Mouse (Mus musculus): ENCODE data around the gene Tctn1. TPM values are rescaled to one million over a fixed set of nuclear protein-coding genes. Genes with fewer than 3 reads are reported as not detected.
A peak's percentile ranks its signal among the peaks of the same experiment; 100 is the strongest.

Gene Tctn1
- polyA plus RNA-seq, 2 experiments = 0.50 to 2.0 TPM

- no peaks in the 10 kb centered on the region for H3K9me3 ChIP-seq (ENCODE audit: control insufficient read depth, low read length)
- no peak for TF ChIP-seq CTCF (IDR thresholded peaks at IDR 0.05; ENCODE audit: low read depth)
- no peak for TF ChIP-seq EP300 (IDR thresholded peaks at IDR 0.05; ENCODE audit: low read depth)
- no peak for ATAC-seq (ENCODE audit: insufficient read depth)
- no peaks in the 10 kb centered on the region for H3K36me3 ChIP-seq (replicated peaks; ENCODE audit: control insufficient read depth, insufficient read depth, low read depth)
- no peak overlapping the region for H3K27ac ChIP-seq
- no peak overlapping the region for H3K9ac ChIP-seq (replicated peaks)
- H3K4me1 ChIP-seq (replicated peaks; ENCODE audit: control insufficient read depth in 2 of 2, insufficient read depth in 2 of 2, low read length in 1 of 2) = no peaks in the 10 kb centered on the region
- no peak overlapping the region for H3K4me2 ChIP-seq (ENCODE audit: low read depth)
- no peak overlapping the region for H3K4me3 ChIP-seq (ENCODE audit: insufficient read depth in 1 of 2, low read depth in 2 of 2, low read length in 2 of 2)
- WGBS (ENCODE audit: insufficient replicate concordance) = 61% methylated on average over 6 of the region's 6 CpGs
- H3K27me3 ChIP-seq (ENCODE audit: control insufficient read depth, insufficient read depth, low read length) = no peaks in the 10 kb centered on the region
- DNase-seq (ENCODE audit: low read depth in 3 of 3, low spot score in 3 of 3) = no peak
These were observed 62.4 kb downstream of the Tctn1 start for GRCm38 (mm10) chr5:122201904-122202303.

- no peaks in the 10 kb centered on the region for H3K9me3 ChIP-seq (ENCODE audit: control insufficient read depth, low read length)
- ATAC-seq (ENCODE audit: insufficient read depth) = no peak
- TF ChIP-seq EP300 (IDR thresholded peaks at IDR 0.05; ENCODE audit: low read depth) (no peak), CTCF (IDR thresholded peaks at IDR 0.05; ENCODE audit: low read depth) (no peak)
- no peak for DNase-seq (ENCODE audit: low read depth in 3 of 3, low spot score in 3 of 3)
- H3K4me1 ChIP-seq (replicated peaks; ENCODE audit: control insufficient read depth in 2 of 2, insufficient read depth in 2 of 2, low read length in 1 of 2) = no peaks in the 10 kb centered on the region
- no peak overlapping the region for H3K4me2 ChIP-seq (ENCODE audit: low read depth)
- no peak overlapping the region for H3K9ac ChIP-seq (replicated peaks)
- no peak overlapping the region for H3K4me3 ChIP-seq (ENCODE audit: insufficient read depth in 1 of 2, low read depth in 2 of 2, low read length in 2 of 2)
- WGBS (ENCODE audit: insufficient replicate concordance) = 71% methylated on average over 4 of the region's 4 CpGs
- H3K27ac ChIP-seq = no peak overlapping the region
- no peaks in the 10 kb centered on the region for H3K36me3 ChIP-seq (replicated peaks; ENCODE audit: control insufficient read depth, insufficient read depth, low read depth)
- H3K27me3 ChIP-seq (ENCODE audit: control insufficient read depth, insufficient read depth, low read length) = no peaks in the 10 kb centered on the region
These were observed 63.4 kb downstream of the Tctn1 start for GRCm38 (mm10) chr5:122200872-122201271.

- no peak for TF ChIP-seq EP300 (IDR thresholded peaks at IDR 0.05; ENCODE audit: low read depth)
- peak; percentile 27 for TF ChIP-seq CTCF (IDR thresholded peaks at IDR 0.05; ENCODE audit: low read depth)
These were observed 71.9 kb downstream of the Tctn1 start for GRCm38 (mm10) chr5:122192347-122192746.

GRCm38 (mm10) chr5:122191269-122192063 lies 72.8 kb downstream of the Tctn1 start:
- H3K4me2 ChIP-seq (ENCODE audit: low read depth) = no peak overlapping the region
- no peak for ATAC-seq (ENCODE audit: insufficient read depth)
- TF ChIP-seq EP300 (IDR thresholded peaks at IDR 0.05; ENCODE audit: low read depth) (no peak), CTCF (IDR thresholded peaks at IDR 0.05; ENCODE audit: low read depth) (no peak)
- WGBS (ENCODE audit: insufficient replicate concordance) = 63% methylated on average over 12 of the region's 12 CpGs
- H3K27me3 ChIP-seq (ENCODE audit: control insufficient read depth, insufficient read depth, low read length) = no peaks in the 10 kb centered on the region
- H3K4me3 ChIP-seq (ENCODE audit: insufficient read depth in 1 of 2, low read depth in 2 of 2, low read length in 2 of 2) = no peak overlapping the region
- peaks cover 0 to 3% of the 10 kb centered on the region in 2 experiments; a peak in 1 of 4 replicates for H3K4me1 ChIP-seq (replicated peaks; ENCODE audit: control insufficient read depth in 2 of 2, insufficient read depth in 2 of 2, low read length in 1 of 2)
- no peak overlapping the region for H3K27ac ChIP-seq
- no peaks in the 10 kb centered on the region for H3K9me3 ChIP-seq (ENCODE audit: control insufficient read depth, low read length)
- no peaks in the 10 kb centered on the region for H3K36me3 ChIP-seq (replicated peaks; ENCODE audit: control insufficient read depth, insufficient read depth, low read depth)
- DNase-seq (ENCODE audit: low read depth in 3 of 3, low spot score in 3 of 3) = no peak
- H3K9ac ChIP-seq (replicated peaks) = no peak overlapping the region

More at GRCm38 (mm10) chr5:122192347-122192746, 71.9 kb downstream of the Tctn1 start:
- ATAC-seq (ENCODE audit: insufficient read depth) (no peak), DNase-seq (ENCODE audit: low read depth in 3 of 3, low spot score in 3 of 3) (no peak)
- Histone ChIP-seq H3K4me3 (ENCODE audit: insufficient read depth in 1 of 2, low read depth in 2 of 2, low read length in 2 of 2) (no peak overlapping the region), H3K4me2 (ENCODE audit: low read depth) (no peak overlapping the region), H3K27me3 (ENCODE audit: control insufficient read depth, insufficient read depth, low read length) (no peaks in the 10 kb centered on the region), H3K9ac (replicated peaks) (no peak overlapping the region), H3K27ac (no peak overlapping the region), H3K36me3 (replicated peaks; ENCODE audit: control insufficient read depth, insufficient read depth, low read depth) (no peaks in the 10 kb centered on the region), H3K4me1 (replicated peaks; ENCODE audit: control insufficient read depth in 2 of 2, insufficient read depth in 2 of 2, low read length in 1 of 2) (peaks cover 0 to 3% of the 10 kb centered on the region in 2 experiments; a peak in 1 of 4 replicates), H3K9me3 (ENCODE audit: control insufficient read depth, low read length) (no peaks in the 10 kb centered on the region)
- 30% methylated on average over 3 of the region's 4 CpGs for WGBS (ENCODE audit: insufficient replicate concordance)

- H3K4me3 ChIP-seq (ENCODE audit: insufficient read depth in 1 of 2, low read depth in 2 of 2, low read length in 2 of 2) = no peak overlapping the region
- H3K27ac ChIP-seq = no peak overlapping the region
- no peak overlapping the region for H3K9ac ChIP-seq (replicated peaks)
- TF ChIP-seq CTCF (IDR thresholded peaks at IDR 0.05; ENCODE audit: low read depth) = no peak
- no peak for TF ChIP-seq EP300 (IDR thresholded peaks at IDR 0.05; ENCODE audit: low read depth)
- peaks cover 0 to 3% of the 10 kb centered on the region in 2 experiments; a peak in 1 of 4 replicates for H3K4me1 ChIP-seq (replicated peaks; ENCODE audit: control insufficient read depth in 2 of 2, insufficient read depth in 2 of 2, low read length in 1 of 2)
- H3K9me3 ChIP-seq (ENCODE audit: control insufficient read depth, low read length) = no peaks in the 10 kb centered on the region
- DNase-seq (ENCODE audit: low read depth in 3 of 3, low spot score in 3 of 3) (no peak), ATAC-seq (ENCODE audit: insufficient read depth) (no peak)
- 59% methylated on average over 7 of the region's 7 CpGs for WGBS (ENCODE audit: insufficient replicate concordance)
- H3K27me3 ChIP-seq (ENCODE audit: control insufficient read depth, insufficient read depth, low read length) = no peaks in the 10 kb centered on the region
- H3K4me2 ChIP-seq (ENCODE audit: low read depth) = no peak overlapping the region
- H3K36me3 ChIP-seq (replicated peaks; ENCODE audit: control insufficient read depth, insufficient read depth, low read depth) = no peaks in the 10 kb centered on the region
These were observed 73.8 kb downstream of the Tctn1 start for GRCm38 (mm10) chr5:122190465-122190864.
